Mouse (Mus musculus): ENCODE data around the gene Cox7a2l. TPM values are rescaled to one million over a fixed set of nuclear protein-coding genes. Genes with fewer than 3 reads are reported as not detected.
A peak's percentile ranks its signal among the peaks of the same experiment; 100 is the strongest.

Cox7a2l gene
- polyA plus RNA-seq, 1 experiment from 2014 or later: 182 TPM

- 81% methylated on average over 9 of the region's 9 CpGs for WGBS
- no peaks in the 10 kb centered on the region for H3K36me3 ChIP-seq (ENCODE audit: control insufficient read depth, insufficient read depth, low read length)
- H3K27ac ChIP-seq (ENCODE audit: low read depth, low read length): no peak overlapping the region
- H3K4me3 ChIP-seq (ENCODE audit: low read depth, low read length): no peak overlapping the region
- DNase-seq (ENCODE audit: low spot score, missing footprints) (no peak), ATAC-seq (ENCODE audit: low FRiP score) (no peak)
- H3K27me3 ChIP-seq (ENCODE audit: control insufficient read depth, insufficient read depth, low read length): no peaks in the 10 kb centered on the region
- H3K4me2 ChIP-seq: no peak overlapping the region
- peaks cover under 1% of the 10 kb centered on the region; the same call in 1 of the 2 replicates for H3K4me1 ChIP-seq (ENCODE audit: control insufficient read depth, insufficient read depth, low read length)
- no peak overlapping the region for H3K9ac ChIP-seq (ENCODE audit: low read length)
- H3K9me3 ChIP-seq (ENCODE audit: control insufficient read depth, low read length): no peaks in the 10 kb centered on the region
Measured at GRCm38 (mm10) chr17:83533150-83533549, 16.0 kb upstream of the Cox7a2l start.

DNA sequence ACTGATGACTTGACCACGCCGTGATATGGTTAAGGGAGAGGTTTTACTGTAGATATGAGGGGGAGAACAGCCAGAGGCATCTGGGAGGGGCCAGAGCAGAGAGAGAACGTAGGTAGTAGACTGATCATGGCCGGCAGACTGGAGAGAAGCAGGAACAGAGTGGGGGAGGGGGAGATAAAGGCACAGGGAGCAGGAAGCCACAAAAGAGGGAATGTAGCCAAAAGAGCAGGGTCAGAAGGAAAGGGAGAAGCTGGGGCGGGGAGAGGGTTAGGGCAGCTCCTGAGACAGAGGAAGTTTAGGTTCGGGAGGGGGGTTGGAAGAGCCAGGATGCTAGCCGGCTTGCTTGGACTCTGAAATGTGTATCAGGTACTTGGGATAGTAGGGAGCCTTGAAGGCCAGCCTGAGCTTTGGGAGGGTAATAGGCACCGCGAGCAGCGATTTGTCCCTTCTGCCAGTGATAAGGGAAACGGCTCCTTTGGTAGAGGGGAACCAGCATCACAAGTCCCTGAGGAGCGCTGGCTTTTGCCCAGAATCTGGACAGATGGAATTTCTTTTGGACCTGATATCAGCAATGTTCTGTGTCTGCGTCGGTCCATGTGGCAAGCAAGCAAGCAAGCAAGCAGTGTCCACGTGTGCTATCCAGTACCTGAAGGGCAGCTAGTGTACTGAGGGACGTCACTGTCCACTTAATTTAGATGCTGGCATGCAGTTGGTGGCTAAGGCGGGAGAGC, 10.7 kb upstream of the Cox7a2l start:
- Histone ChIP-seq H3K4me3 (ENCODE audit: low read depth, low read length) (peak overlapping the region; percentile 13; the same call in 1 of the 2 replicates), H3K9ac (ENCODE audit: low read length) (peak overlapping the region; percentile 48)

DNA sequence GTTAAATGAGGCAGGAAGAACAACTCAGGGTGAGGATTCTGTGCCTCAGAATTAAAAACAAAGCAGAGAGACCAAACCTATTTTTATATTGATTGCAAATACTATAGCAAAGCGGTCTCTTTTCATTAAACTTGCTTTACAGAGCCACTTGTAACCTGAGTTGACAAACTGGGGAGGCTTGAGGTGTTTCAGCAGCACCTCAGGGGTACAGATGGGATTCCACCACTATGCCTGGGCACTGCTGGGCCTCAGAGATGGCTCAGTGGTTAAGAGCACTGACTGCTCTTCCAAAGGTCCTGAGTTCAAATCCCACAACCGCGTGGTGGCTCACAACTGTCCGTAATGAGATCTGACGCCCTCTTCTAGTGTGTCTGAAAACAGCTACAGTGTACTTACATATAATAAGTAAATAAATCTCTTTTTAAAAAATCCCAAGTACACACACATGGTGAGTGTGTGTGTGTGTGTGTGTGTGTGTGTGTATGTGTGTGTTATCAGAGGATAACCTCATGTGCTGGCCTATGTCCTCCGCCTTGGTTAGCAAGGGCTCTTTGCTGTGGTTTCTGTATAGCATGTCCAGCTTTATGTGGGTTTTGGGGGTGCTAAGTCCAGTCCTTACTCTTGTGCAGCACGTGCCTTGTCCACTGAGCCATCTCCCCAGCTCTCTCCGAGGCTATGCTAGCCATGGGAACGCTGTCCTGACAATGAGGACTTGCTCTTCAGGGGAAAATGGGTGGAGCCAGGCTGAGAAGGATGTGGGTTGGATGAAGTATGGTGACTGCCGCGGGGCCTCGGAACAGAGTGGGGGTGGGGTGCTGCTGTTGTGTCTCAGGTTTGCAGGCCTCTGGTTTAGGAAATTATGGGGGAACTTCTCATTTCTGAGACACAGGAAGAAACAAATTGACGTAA, 9.7 kb upstream of the Cox7a2l start:
- Histone ChIP-seq H3K9ac (ENCODE audit: low read length) (peak overlapping the region; percentile 48; the same call in 1 of the 2 replicates), H3K4me1 (ENCODE audit: control insufficient read depth, insufficient read depth, low read length) (peaks cover 20% of the 10 kb centered on the region), H3K27ac (ENCODE audit: low read depth, low read length) (no peak overlapping the region; the same call in 1 of the 2 replicates), H3K36me3 (ENCODE audit: control insufficient read depth, insufficient read depth, low read length) (no peaks in the 10 kb centered on the region), H3K4me3 (ENCODE audit: low read depth, low read length) (no peak overlapping the region; the same call in 1 of the 2 replicates), H3K27me3 (ENCODE audit: control insufficient read depth, insufficient read depth, low read length) (no peaks in the 10 kb centered on the region), H3K4me2 (peak overlapping the region; percentile 31), H3K9me3 (ENCODE audit: control insufficient read depth, low read length) (no peaks in the 10 kb centered on the region)
- 24% methylated on average over 13 of the region's 13 CpGs for WGBS
- DNase-seq (ENCODE audit: low spot score, missing footprints) (peak; percentile 79), ATAC-seq (ENCODE audit: low FRiP score) (peak; percentile 91)

More for the DNA sequence above, 10.7 kb upstream of the Cox7a2l start:
- 25% methylated on average over 17 of the region's 17 CpGs for WGBS
- no peaks in the 10 kb centered on the region for H3K27me3 ChIP-seq (ENCODE audit: control insufficient read depth, insufficient read depth, low read length)
- peak overlapping the region; percentile 31 for H3K4me2 ChIP-seq
- H3K9me3 ChIP-seq (ENCODE audit: control insufficient read depth, low read length): no peaks in the 10 kb centered on the region
- no peaks in the 10 kb centered on the region for H3K36me3 ChIP-seq (ENCODE audit: control insufficient read depth, insufficient read depth, low read length)
- peaks cover 20% of the 10 kb centered on the region for H3K4me1 ChIP-seq (ENCODE audit: control insufficient read depth, insufficient read depth, low read length)
- DNase-seq (ENCODE audit: low spot score, missing footprints) (peak; percentile 93), ATAC-seq (ENCODE audit: low FRiP score) (peak; percentile 62)
- peak overlapping the region; percentile 44; the same call in 1 of the 2 replicates for H3K27ac ChIP-seq (ENCODE audit: low read depth, low read length)

DNA sequence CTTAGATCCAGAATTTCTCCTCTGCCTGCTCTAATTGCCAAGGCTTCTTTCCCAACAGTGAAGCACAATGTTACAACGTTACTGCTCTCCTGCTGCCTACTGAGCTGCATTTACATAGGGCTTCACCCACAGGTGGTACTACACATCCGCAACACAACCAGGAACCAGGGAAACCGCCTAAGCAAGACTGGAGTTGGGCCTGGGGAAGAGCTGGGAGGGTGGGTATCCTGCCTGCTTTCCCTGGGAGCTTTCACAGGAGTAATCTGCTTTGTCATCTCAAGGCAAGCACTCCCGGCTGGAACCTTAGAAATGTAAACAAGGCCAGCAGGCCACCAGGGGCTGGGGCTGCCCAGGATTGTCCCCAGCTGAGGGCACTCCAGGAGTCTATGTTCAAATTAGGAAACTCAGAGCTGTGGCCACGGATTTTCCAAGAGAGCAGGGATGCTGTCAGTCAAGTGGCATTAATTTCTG, 9.0 kb upstream of the Cox7a2l start:
- Histone ChIP-seq H3K9me3 (ENCODE audit: control insufficient read depth, low read length) (no peaks in the 10 kb centered on the region), H3K36me3 (ENCODE audit: control insufficient read depth, insufficient read depth, low read length) (no peaks in the 10 kb centered on the region), H3K9ac (ENCODE audit: low read length) (peak overlapping the region; percentile 27; the same call in 1 of the 2 replicates), H3K27me3 (ENCODE audit: control insufficient read depth, insufficient read depth, low read length) (no peaks in the 10 kb centered on the region), H3K27ac (ENCODE audit: low read depth, low read length) (no peak overlapping the region; the same call in 1 of the 2 replicates), H3K4me2 (0 out of 2 replicates have a peak overlapping the region, but pooled peaks have one; percentile 6), H3K4me1 (ENCODE audit: control insufficient read depth, insufficient read depth, low read length) (peaks cover 20% of the 10 kb centered on the region), H3K4me3 (ENCODE audit: low read depth, low read length) (no peak overlapping the region)
- ATAC-seq (ENCODE audit: low FRiP score) (peak; percentile 20; the same call in 1 of the 2 replicates), DNase-seq (ENCODE audit: low spot score, missing footprints) (peak; percentile 93)
- WGBS: 4% methylated on average over 5 of the region's 5 CpGs

DNA sequence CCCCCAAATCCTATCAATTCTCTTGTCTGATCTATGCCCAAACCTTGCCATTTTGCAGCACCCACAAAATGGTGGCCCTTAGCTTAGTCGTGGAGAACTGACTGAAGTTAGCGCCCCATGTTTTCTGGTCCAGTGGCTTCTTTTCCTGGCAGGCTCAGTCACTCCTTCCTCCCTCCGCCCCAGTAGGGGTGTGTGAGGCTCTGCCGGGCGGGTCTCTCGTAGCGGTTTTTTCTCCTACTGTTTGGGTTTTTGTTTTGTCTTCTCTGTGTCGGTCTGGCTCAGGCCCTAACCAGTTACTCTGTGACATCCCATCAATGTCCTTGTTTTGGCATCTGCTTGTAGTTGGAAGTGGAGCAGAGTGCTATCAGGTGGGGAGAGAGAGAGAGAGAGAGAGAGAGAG, 8.5 kb upstream of the Cox7a2l start:
- H3K9ac ChIP-seq (ENCODE audit: low read length): no peak overlapping the region
- DNase-seq (ENCODE audit: low spot score, missing footprints): peak; percentile 90

GRCm38 (mm10) chr17:83524753-83525152, 7.6 kb upstream of the Cox7a2l start:
- Histone ChIP-seq H3K9ac (ENCODE audit: low read length) (no peak overlapping the region), H3K27ac (ENCODE audit: low read depth, low read length) (no peak overlapping the region), H3K4me2 (no peak overlapping the region), H3K27me3 (ENCODE audit: control insufficient read depth, insufficient read depth, low read length) (no peaks in the 10 kb centered on the region), H3K4me3 (ENCODE audit: low read depth, low read length) (no peak overlapping the region), H3K4me1 (ENCODE audit: control insufficient read depth, insufficient read depth, low read length) (peaks cover 20% of the 10 kb centered on the region), H3K9me3 (ENCODE audit: control insufficient read depth, low read length) (no peaks in the 10 kb centered on the region), H3K36me3 (ENCODE audit: control insufficient read depth, insufficient read depth, low read length) (no peaks in the 10 kb centered on the region)
- DNase-seq (ENCODE audit: low spot score, missing footprints): no peak
- 58% methylated on average over 7 of the region's 7 CpGs for WGBS
- ATAC-seq (ENCODE audit: low FRiP score): no peak

More for the DNA sequence above, 8.5 kb upstream of the Cox7a2l start:
- peaks cover 20% of the 10 kb centered on the region for H3K4me1 ChIP-seq (ENCODE audit: control insufficient read depth, insufficient read depth, low read length)
- H3K27ac ChIP-seq (ENCODE audit: low read depth, low read length): no peak overlapping the region
- H3K27me3 ChIP-seq (ENCODE audit: control insufficient read depth, insufficient read depth, low read length): no peaks in the 10 kb centered on the region
- no peak for ATAC-seq (ENCODE audit: low FRiP score)
- no peak overlapping the region for H3K4me3 ChIP-seq (ENCODE audit: low read depth, low read length)
- no peaks in the 10 kb centered on the region for H3K36me3 ChIP-seq (ENCODE audit: control insufficient read depth, insufficient read depth, low read length)
- no peak overlapping the region for H3K4me2 ChIP-seq
- H3K9me3 ChIP-seq (ENCODE audit: control insufficient read depth, low read length): no peaks in the 10 kb centered on the region
- WGBS: 2% methylated on average over 8 of the region's 8 CpGs

DNA sequence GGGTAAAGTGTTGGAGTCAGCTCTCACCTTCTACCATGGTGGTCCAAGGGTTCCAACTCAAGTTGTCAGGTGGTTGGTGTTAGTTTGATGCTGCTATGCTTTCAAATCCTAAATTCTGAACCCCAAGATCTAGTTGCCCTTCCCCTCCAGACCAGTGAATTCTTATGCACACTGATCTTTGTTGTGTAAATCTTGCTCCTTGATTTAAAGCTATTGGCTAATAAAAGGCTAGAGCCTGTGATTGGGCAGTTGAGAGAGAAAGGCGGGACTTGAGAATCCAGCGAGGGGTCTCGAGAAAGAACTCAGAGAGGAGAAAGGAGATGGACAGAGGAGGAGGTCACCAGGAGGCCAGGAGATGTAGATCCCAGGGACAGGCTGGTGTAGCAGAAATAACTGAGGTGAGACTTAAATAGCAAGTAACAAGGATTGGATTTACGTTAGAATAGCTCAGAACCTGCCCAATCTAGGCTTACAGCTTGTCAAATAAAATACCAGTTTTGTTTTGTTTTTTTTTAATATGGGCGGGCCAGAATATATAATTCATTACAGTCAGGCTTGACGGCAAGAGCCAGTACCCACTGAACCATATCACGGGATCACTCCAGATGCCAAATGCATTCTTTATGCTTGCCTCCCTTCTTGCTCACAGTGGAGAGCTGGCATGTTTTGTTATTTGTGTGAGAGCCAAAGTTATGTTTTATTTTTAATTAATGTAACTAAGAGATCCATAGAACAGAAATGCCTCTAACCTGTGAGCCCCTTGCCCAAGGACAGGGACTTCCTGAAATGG, 5.7 kb upstream of the Cox7a2l start:
- no peaks in the 10 kb centered on the region for H3K36me3 ChIP-seq (ENCODE audit: control insufficient read depth, insufficient read depth, low read length)
- no peak overlapping the region for H3K4me3 ChIP-seq (ENCODE audit: low read depth, low read length)
- WGBS: 70% methylated on average over 7 of the region's 7 CpGs
- peaks cover 16% of the 10 kb centered on the region for H3K4me1 ChIP-seq (ENCODE audit: control insufficient read depth, insufficient read depth, low read length)
- H3K27me3 ChIP-seq (ENCODE audit: control insufficient read depth, insufficient read depth, low read length): no peaks in the 10 kb centered on the region
- H3K9me3 ChIP-seq (ENCODE audit: control insufficient read depth, low read length): no peaks in the 10 kb centered on the region
- H3K4me2 ChIP-seq: no peak overlapping the region
- DNase-seq (ENCODE audit: low spot score, missing footprints): no peak
- no peak overlapping the region for H3K9ac ChIP-seq (ENCODE audit: low read length)
- H3K27ac ChIP-seq (ENCODE audit: low read depth, low read length): no peak overlapping the region
- no peak for ATAC-seq (ENCODE audit: low FRiP score)

GRCm38 (mm10) chr17:83521881-83522280, 4.8 kb upstream of the Cox7a2l start:
- no peak for ATAC-seq (ENCODE audit: low FRiP score)

More at GRCm38 (mm10) chr17:83521881-83522280, 4.8 kb upstream of the Cox7a2l start:
- no peak overlapping the region for H3K27ac ChIP-seq (ENCODE audit: low read depth, low read length)
- no peak overlapping the region for H3K4me3 ChIP-seq (ENCODE audit: low read depth, low read length)
- H3K27me3 ChIP-seq (ENCODE audit: control insufficient read depth, insufficient read depth, low read length): no peaks in the 10 kb centered on the region
- peaks cover 8% of the 10 kb centered on the region for H3K4me1 ChIP-seq (ENCODE audit: control insufficient read depth, insufficient read depth, low read length)
- WGBS: 94% methylated on average over 4 of the region's 4 CpGs
- no peak overlapping the region for H3K4me2 ChIP-seq
- H3K9me3 ChIP-seq (ENCODE audit: control insufficient read depth, low read length): no peaks in the 10 kb centered on the region
- DNase-seq (ENCODE audit: low spot score, missing footprints): no peak
- no peaks in the 10 kb centered on the region for H3K36me3 ChIP-seq (ENCODE audit: control insufficient read depth, insufficient read depth, low read length)
- H3K9ac ChIP-seq (ENCODE audit: low read length): no peak overlapping the region
